Mouse (Mus musculus) lung, postnatal 36 days (tissue): ENCODE measurements at regions not wholly inside any gene's neighbourhood (a gene's known extent, or its start where the extent isn't known, plus 50 kb on each side); places are given as distances from the start of the nearest gene placed in this dataset.

ENCODE experiments used
- DNase-seq: peaks from one replicate; pipeline ENCODE4 v3.0.0; 2022; ENCODE audit warnings: mixed read lengths

DNA sequence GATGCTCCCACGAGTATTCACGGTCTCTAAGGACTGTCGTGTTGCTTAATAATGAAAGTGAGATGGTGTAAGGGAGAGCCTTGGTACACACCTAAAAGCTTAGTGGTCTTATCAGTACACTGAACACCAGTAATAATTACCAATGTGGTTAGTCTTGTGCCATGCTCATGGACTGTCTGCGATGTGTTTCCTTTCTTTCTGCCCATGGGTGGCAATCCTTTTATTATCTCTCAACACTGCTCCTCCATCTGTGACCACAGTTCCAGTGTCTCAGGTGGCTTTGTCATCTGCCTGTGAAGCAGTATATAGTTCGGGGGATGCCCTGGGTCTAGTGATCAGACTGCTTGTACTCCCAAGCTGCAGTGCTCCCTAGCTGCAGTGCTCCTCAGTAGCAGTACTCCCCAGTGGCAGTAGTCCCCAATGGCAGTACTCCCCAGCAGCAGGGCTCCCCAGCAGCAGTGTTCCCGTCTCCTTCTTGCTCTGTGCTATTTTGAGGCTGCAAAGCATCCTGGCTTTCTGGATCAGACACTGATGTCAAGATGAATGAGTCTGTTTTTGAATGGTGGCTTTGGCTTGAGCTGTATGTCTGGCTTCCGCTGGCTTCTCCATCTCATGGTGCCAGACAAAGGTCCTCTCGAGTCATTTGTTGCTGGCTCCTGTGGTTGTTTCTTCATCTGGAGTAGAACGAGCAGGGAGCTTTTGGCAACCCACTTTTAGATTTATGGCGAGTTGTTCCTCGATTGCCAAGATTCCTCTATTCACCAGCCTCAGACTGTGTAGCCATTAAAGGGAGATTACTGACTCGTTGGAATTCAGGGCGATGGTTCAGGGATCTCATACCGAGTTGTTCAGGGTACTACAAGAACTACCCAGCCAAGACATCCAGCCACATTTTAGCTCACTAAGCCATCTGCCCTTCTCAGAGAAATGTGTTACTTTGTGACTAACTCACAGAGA, 88.4 kb upstream of the Plxnc1 start:
- DNase-seq = peak; percentile 34

DNA sequence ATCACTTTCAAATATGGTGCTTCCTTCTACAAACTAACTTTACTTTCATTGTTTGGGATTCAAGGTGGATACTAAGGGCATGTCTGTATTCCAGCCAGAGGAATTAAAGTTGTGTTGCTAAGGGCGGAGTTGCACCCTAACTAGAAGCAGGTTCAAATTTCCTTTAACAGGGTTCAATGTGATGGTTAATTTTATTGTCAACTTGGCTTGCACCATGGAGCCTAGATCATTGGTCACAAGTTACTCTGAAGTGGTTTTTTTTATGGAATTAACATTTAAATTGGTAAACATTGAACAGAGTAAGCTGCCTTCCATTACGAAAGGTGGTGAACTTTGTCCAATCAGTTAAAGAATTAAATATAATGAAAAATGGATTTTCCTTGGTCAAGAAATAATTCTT, 86.7 kb upstream of the Plxnc1 start:
- no peak for DNase-seq

DNA sequence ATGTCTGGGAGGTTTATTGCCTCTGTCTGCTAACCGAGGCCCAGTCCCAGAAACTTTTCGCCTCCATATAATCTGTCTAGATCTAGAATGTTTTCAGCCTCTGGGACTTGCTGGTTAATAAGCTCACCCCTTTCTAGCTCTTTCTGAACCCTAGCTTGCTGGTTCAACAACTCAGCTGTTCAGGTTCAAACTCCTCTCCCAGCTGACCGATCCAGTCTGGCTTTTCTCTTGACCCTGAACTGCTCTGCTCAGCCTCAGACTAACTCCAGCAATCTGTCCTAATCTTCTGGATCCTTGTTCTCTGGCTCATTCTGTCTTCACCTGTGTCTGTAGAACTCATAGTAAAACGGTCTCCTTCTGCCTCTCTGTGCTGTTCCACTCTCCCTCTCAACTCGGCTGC, 86.2 kb upstream of the Plxnc1 start:
- no peak for DNase-seq

DNA sequence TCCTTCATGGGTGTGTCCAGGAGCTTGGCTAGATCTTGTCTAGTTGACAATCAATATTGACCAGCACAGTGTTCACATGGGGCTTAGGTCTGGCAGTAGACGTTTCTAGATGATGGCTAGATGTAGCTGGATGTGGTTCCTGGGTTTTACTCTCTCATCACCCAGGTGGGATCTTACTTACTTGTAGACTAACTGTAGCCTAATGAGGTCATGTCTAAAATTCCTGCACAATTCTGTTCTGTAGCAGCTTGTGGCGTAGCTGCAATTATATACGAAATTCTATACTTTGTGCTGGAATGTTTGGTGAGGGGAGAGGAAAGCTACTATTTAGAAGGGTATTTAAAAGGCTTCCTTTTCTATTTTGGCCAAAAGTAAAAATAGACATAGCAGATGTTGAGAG, 84.9 kb upstream of the Plxnc1 start:
- DNase-seq = no peak

DNA sequence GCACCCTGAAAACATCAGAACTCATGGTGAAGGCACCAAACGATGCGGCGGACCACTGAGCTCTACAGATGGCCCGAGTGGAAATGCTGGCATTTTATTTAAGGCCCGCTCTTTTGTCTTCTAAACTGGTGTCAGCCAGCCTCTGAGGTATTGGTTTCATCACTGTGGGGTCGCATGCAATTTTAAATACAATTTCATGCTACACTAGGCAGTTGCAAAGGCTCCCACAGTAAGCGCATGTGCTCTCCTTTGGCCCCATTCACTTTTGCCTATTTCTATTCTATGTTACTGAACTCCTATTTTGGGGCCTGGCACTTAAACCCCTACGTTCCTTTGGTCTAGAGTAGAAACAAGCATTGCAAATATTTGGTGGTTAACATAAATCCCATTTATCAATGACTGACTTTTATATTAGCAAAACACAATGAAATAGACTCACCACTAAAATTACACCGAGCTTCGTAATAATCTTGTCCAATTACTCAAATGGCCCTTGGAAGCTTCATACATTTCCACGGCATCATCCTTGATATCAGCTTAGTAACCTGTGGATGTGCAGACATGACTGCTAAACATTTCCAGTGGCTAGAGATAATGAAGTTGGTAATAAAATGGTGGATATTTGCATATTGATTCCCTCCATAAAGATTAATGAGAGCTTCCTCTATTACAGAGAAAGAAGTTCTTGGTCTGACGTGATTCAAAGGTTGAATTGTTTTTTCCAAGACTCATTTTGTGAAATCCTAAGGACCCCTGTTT, 81.1 kb upstream of the Plxnc1 start:
- DNase-seq = no peak

DNA sequence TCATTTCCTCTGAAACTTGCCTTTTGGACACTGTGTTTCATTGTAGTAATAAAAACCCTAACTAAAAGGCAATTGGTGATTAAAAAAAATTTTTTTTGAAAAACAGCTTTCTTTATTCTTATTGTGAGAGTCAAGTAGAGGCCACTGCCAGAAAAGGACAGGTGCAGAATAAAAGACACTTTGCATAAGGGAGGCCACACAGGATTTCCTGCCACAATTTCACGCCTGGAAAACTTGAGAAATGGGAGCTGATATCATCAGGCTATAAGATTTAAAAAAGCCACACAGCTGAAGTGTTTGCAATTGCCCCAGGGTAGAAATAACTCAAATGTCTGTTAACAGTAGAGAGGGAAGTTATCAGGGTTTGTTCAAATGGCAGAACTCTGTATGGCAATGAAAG, 76.6 kb upstream of the Plxnc1 start:
- DNase-seq = no peak

DNA sequence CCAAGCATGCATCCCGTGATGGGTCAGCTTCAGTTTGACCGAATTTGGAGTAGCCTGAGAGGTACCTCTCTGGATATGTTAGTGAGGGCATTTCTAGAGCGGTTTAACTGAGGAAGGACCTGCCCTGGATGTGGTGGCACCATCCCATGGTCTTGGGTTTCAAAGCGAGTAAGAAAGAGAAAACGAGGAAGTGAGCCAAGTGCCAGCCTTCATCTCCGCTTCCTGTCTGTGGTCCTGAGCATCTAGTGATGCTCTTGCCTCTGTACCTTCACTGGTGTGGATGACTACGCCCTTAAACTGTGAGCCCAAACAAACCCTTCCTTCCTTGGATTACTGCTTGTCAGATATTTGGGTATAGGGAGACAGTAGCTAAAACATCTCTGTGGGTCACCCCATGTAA, 72.3 kb upstream of the Plxnc1 start:
- DNase-seq = no peak

DNA sequence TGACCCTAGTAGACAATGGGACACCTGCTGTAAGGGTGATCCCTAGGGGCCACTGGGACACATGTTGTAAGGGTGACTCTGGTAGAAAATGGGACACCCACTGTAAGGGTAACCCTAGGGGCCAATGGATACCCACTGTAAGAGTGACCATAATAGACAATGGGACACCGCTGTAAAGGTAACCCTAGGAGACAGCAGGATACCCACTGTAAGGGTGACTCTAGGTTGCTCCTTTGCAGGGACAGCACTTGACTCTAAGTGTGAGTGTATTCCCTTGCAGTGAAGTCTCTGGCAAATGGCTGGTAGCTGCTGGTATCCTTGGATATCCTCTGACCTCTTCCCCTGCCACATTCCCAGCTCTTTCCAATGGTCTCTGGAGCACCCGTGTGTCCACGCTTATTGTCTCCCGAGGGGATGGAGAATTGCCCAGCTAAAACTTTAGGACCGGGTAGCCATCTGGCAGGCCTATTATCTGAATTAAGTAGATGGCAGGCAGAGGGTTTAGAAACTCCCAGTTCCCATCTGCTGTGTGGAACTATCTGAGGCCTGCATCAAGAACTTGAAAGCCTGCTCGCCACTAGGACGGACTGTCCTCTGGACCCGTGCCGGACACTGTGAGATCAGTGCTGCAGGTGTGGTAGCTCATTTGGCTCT, 70.8 kb upstream of the Plxnc1 start:
- no peak for DNase-seq

DNA sequence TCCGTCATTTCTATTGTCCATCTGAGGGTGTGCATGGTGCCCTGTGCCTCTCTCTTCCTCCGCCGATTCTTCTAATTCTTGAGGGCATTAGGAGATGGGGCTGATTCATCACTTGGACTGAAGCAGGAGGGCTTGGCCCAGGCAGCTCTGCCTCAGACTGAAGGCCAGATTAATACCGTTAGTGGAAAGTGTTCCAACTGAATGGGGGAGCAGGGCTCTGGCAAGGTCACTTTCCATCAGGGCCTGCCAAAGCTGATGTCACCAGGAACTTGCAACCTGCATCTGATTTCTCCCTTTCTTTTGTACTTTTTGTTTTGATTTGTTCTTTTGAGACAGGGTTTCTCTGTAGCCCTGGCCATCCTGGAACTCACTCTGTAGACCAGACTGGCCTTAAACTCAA, 69.3 kb upstream of the Plxnc1 start:
- DNase-seq = peak; percentile 76

DNA sequence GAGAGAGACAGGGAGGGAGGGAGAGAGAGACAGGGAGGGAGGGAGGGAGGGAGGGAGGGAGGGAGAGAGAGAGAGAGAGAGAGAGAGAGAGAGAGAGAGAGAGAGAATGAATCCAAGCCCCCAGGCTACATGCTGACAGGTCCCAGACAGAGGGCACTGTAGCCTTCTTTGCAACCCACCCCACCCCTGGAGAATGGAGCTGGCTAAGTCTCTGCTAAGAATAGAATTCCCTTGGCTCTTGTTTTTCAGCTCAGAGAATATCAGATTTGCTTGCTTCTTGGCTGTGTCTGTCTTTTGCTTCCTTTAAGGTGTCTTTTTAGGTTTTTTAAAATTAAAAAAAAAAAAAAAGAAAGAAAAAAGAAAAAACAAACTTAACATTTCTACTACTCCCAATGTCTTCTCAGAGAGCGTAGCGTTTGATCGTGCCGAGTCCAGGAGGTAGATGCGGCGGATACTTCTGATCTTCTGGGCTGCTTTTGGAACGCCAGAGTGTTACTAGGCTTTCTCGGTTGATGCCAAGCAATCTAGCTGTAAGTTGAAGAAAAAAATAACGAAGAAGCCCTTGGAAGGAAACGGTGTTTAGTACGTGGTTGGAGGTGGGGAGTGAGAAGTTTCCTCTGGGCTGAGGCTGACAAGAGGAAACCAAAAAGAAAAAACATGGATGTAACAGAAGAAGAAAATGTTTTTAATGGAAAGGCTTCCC, 68.7 kb upstream of the Plxnc1 start:
- DNase-seq = no peak

DNA sequence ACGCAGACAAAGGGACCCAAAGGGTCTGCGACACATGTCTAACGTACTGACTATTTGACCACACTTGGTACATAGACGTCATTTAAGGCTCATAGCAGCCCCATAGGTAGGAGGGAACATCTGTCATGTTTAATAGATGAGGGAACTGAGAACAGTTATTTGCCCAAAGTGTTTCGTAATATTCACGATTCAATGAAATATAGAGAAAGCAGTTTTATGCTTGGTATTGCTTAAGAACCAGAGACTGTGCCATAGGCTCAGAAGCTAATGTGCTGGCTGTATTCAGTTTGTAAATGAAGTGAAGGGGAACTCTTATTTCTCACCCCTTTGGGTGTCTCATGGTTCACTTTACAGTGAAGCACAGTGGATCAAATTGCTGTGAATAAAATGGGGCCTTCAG, 65.7 kb upstream of the Plxnc1 start:
- no peak for DNase-seq

DNA sequence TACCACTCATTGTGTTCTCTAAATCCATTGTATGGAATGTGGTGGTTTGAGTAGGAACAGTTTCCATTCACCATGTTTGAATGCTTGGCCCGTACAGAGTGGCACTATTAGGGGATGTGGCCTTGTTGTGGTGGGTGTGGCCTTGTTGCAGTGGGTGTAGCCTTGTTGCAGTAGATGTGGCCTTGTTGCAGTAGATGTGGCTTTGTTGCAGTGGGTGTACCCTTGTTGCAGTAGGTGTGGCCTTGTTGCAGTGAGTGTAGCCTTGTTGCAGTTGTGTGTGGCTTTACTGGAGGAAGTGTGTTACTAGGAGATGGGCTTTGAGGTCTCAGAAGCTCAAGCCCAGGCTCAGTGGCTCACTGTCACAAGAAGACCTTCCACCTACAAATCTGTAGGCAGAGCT, 64.4 kb upstream of the Plxnc1 start:
- DNase-seq = no peak

DNA sequence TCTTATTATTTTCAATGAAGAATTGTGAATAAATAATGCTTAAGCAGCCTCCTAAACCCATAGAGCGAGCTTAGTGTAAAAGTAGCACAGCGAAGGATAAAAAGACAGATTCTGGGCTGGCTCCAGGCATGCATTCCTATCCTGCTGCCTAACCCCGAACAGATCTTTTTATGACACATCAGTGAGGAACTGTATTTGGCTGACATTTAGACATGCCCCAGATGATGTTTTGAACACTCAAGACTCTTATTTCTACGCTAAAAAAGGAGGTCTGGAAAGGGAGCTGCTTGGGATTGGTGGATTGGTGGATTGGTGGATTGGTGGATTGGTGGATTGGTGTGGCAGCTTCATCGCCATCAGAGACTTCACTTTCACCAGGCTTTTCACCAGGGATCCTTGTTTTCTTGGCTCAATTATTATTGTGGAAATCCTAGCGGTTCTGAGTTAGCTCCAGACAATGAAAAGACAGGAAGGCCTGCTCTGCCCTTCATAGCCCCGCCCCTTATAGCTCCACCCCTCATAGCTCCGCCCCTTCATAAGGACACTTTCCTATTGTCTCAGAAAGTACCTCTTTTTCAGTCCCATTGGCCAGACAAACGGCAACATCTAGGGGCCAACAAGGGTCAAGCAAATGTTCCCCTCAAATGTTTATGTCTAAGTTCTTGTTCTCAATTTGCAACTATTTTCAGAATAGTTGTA, 59.6 kb upstream of the Plxnc1 start:
- DNase-seq = peak; percentile 62

DNA sequence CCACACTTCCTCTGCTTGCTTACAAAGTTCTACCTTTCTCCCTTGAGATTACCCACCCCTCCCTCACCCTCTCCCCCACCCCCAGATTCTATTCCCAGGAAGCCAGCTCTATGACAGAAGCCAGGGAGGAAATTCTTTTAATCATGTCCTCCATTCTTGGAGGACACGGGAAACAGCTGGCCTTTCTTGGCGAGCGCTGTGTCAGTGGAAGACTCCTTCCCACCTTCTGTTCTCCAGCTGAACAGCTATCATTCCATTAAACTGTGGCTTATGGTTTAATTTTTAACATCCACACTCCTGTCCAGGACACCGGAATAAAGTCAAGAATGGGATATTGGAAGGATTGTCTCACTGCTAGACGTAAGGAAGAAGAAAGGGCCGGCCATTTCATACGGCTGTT, 59.0 kb upstream of the Plxnc1 start:
- DNase-seq = peak; percentile 47

DNA sequence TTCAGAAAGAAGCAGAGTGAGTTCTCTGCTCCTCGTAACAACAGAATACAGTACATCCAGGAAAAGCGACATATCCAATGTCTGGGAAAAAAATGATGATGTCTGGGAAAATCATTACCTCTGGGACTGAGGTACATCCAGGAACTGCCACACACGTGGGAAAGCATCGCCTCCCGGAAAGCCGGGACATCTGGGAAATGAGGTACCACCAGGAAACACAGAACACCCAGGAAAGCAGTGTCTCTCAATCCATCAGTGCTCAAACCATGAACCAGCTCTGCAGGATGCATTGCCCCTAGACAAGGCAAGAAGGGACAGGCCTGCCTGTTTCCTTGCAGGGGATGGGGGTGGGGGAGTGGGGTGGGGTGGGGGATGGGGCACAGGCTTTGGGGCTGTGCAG, 57.0 kb upstream of the Plxnc1 start:
- no peak for DNase-seq

DNA sequence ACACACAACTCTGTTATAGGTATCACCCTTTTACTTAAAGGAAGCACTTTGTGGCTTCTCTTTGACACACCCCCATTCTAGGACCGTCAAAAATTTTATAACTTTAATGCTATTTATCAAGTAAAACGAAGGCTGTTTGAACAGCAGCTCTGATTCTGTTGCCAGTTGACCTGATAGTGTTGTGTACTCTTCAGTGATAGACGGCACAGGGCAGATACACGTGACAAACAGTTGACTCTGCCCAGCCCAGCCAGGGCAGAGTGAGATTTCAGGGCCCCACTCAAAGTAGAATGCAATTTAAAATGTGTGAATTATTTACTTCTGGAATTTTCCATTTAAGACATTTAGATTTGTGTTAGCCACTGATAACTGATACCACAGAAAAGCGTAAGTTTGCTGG, 55.1 kb upstream of the Plxnc1 start:
- peak; percentile 54 for DNase-seq
